Mouse (Mus musculus): ENCODE measurements around the gene Edil3. TPM values are rescaled to one million over a fixed set of nuclear protein-coding genes. Genes with fewer than 3 reads are reported as not detected.

Edil3 gene
- polyA plus RNA-seq (2016; fragmentation: Nextera tagmentation; extraction: Ambion mirVana), result 21.1 and 22.6 TPM in 2 replicates

DNA sequence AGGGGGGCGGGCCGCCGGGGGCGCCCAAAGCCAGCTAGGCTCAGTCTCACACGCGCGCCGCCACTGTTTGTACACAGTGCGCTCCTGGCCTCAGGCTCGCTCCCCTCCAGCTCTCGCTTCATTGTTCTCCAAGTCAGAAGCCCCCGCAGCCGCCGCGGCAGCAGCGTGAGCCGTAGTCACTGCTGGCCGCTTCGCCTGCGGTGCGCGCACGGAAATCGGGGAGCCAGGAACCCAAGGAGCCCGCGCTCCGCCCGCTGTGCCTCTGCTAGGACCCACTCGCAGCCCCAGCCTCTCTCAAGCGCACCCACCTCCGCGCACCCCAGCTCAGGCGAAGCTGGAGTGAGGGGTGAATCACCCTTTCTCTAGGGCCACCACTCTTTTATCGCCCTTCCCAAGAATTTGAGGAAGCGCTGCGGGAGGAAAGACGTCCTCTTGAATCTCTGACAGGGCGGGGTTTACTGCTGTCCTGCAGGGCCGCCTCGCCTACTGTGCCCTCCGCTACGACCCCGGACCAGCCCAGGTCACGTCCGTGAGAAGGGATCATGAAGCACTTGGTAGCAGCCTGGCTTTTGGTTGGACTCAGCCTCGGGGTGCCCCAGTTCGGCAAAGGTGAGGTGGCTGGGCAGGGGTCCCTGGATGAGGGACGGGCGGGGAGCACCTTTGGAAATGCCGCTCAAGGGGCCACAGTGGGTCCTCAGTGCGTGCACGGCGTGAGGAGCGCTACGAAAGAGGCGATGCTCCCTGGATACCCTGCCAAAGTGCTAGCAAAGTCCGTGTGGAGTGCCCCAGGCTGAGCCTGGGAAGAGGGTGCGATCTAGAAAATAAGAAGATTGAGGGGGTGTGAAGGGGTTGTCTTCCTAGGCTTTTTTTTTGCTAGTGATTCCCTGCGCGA is at the start of gene Edil3:
TSS of gene Edil3 (plus strand) at position 33 of the 892 bp plus-strand sequence.
- peak; percentile 75 for DNase-seq (ENCODE audit: low spot score)
- peaks cover 16% of the 10 kb centered on the region; the same call in 1 of the 2 replicates for H3K27me3 ChIP-seq (ENCODE audit: insufficient read depth, poor library complexity, severe bottlenecking)
- under 1% methylated on average over 57 of the region's 60 CpGs for WGBS
- no peaks in the 10 kb centered on the region for H3K9me3 ChIP-seq
- peak within 1 kb of the TSS; percentile 94 for H3K27ac ChIP-seq
- H3K4me3 ChIP-seq, result peak within 1 kb of the TSS; percentile 77
- no peaks in the 10 kb centered on the region for H3K36me3 ChIP-seq
- peaks cover 29% of the 10 kb centered on the region for H3K4me1 ChIP-seq (replicated peaks)

DNA sequence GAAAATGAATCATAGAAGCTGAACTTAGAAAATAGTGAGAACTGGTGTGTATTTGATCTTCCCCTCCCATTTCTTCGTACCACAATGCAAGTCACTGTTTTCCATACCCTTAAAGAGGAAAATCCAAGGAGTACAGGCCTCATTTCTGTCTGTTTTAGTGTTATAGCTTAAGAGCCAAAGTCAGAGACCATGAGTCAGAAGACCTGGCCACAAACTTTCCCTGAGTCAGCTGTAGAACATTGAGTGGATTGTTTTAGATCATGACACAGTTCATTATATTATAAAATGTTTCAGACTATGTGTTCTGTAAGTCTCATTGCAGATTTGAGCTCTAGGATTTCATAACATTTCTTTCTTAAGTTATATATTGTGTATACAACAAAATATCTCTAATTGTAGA is 22.1 kb upstream of the Edil3 start:
- Histone ChIP-seq H3K36me3 (no peaks in the 10 kb centered on the region), H3K27me3 (ENCODE audit: insufficient read depth, poor library complexity, severe bottlenecking) (no peaks in the 10 kb centered on the region), H3K4me3 (no peak overlapping the region), H3K9me3 (no peaks in the 10 kb centered on the region), H3K4me1 (replicated peaks) (no peaks in the 10 kb centered on the region), H3K27ac (no peak overlapping the region)
- DNase-seq (ENCODE audit: low spot score), result no peak
- WGBS, result 92% methylated on average over 1 of the region's 1 CpGs

DNA sequence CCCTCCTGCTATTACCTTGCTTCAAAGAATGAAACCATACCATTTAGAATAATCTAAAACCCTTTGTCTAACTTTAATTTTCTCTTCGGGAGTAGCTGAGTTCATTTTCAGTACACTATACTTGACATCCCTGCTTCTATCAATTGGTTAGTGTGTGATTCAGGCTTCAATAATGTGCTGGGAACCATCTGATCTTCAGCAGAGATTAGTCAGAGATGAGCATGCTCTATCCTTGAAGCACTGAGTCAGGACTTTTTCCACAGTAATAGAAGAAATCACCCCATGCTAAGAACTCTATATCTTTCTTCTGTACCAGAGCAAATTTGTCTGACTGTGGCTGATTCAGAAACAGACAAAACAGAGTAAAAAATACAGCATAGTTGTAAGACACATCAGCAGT is 20.3 kb upstream of the Edil3 start:
- H3K4me1 ChIP-seq (replicated peaks), result no peaks in the 10 kb centered on the region
- no peaks in the 10 kb centered on the region for H3K27me3 ChIP-seq (ENCODE audit: insufficient read depth, poor library complexity, severe bottlenecking)
- WGBS, result 95% methylated on average over 1 of the region's 1 CpGs
- H3K4me3 ChIP-seq, result no peak overlapping the region
- H3K27ac ChIP-seq, result no peak overlapping the region
- H3K9me3 ChIP-seq, result no peaks in the 10 kb centered on the region
- no peaks in the 10 kb centered on the region for H3K36me3 ChIP-seq
- no peak for DNase-seq (ENCODE audit: low spot score)

DNA sequence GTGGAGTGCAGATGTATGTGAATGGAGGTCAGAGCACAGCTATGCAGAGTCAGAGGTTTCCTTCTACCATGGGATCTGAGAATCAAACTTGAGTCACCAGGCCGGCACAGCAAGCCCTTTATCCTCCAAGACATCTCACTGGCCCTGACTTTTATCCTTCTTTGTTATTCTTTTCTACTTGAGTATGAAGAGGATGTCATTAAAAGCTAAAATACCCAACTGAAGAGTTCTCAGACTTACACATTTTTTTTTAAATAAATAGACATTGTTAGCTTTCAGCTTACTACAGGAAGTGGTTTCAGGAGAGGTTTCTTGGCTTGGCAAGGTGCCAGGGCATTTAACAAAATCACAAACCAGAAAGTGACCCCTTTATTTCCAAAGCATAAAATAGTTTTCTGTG is 15.4 kb upstream of the Edil3 start:
- H3K4me3 ChIP-seq, result no peak overlapping the region
- no peaks in the 10 kb centered on the region for H3K9me3 ChIP-seq
- H3K36me3 ChIP-seq, result no peaks in the 10 kb centered on the region
- no peaks in the 10 kb centered on the region for H3K4me1 ChIP-seq (replicated peaks)
- WGBS, result 74% methylated on average over 1 of the region's 1 CpGs
- H3K27me3 ChIP-seq (ENCODE audit: insufficient read depth, poor library complexity, severe bottlenecking), result no peaks in the 10 kb centered on the region
- H3K27ac ChIP-seq, result no peak overlapping the region
- DNase-seq (ENCODE audit: low spot score), result no peak

DNA sequence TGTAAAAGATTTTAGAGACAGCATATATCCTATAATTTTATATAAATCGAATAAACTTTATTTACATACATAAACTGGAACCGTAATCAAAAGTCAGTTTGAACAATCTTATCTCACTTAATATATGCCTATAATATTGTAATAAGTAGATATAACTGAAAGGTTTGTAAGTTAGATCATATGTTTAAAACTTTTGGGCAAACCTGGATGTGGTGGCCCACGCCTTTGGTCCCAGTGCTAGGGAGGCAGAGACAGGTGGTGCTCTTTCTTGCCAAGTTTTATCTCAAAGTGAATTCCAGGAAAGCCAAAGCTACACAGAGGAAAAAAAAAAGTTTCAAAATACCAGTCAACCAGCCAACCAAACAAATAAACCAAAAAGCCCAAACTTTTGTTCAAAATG is 15.0 kb upstream of the Edil3 start:
- DNase-seq (ENCODE audit: low spot score), result no peak
- no peaks in the 10 kb centered on the region for H3K9me3 ChIP-seq
- WGBS, result 92% methylated on average over 3 of the region's 3 CpGs

DNA sequence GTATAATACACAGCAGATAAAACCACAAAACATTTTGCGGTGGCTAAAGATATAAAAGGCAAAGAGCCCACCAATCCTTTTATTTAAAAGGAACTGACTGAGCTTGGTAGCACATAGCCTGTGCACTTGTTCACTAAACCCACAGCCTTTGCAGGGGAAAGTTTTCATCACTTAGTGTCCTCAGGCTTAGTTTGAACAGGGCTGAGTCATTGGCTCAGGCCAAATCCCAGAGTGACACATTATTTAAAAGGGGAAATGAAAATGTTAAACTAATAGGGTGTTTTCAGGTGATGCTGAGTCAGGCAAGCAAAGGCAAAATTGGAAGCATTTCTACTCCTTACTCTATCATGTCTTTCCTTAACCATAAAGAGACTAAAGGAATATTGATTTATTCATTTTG is 11.2 kb upstream of the Edil3 start:
- H3K4me1 ChIP-seq (replicated peaks), result no peaks in the 10 kb centered on the region
- no peak overlapping the region for H3K4me3 ChIP-seq
- 98% methylated on average over 1 of the region's 1 CpGs for WGBS
- H3K9me3 ChIP-seq, result no peaks in the 10 kb centered on the region
- no peaks in the 10 kb centered on the region for H3K27me3 ChIP-seq (ENCODE audit: insufficient read depth, poor library complexity, severe bottlenecking)
- no peak overlapping the region for H3K27ac ChIP-seq
- no peak for DNase-seq (ENCODE audit: low spot score)
- no peaks in the 10 kb centered on the region for H3K36me3 ChIP-seq

More for the DNA sequence above, 15.0 kb upstream of the Edil3 start:
- Histone ChIP-seq H3K4me1 (replicated peaks) (no peaks in the 10 kb centered on the region), H3K36me3 (no peaks in the 10 kb centered on the region), H3K27ac (no peak overlapping the region), H3K4me3 (no peak overlapping the region), H3K27me3 (ENCODE audit: insufficient read depth, poor library complexity, severe bottlenecking) (no peaks in the 10 kb centered on the region)

DNA sequence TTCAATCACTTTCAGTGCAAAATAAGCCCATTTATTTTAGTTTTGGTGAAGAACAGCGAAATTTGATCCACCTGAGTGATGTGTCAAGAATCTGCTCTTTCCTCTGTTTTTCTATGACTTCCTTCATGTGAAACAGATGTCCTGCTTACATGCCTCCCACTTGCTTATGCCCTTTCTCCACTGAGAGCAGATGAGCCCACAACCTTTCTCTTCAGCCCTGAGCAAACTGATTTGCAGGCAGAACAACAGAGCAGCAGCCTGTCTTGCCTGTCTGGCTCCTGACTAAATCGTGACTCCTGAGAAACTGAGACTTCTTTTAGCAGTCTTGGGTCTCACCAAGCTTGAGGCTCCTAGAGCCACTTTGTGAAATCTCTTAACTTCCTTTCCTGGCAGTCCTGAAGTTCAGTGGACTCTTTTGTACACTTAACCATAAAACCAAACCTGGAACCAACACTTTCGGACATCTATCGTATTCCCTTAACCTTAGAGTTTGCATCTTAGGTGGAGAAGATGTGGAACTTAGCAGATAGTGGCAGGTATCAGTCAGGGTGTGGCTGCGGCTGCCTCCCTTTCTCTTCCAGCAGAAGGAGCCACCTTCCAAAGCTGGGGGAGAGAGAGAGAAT is 475 bp upstream of the Edil3 start:
- Histone ChIP-seq H3K36me3 (no peaks in the 10 kb centered on the region), H3K9me3 (no peaks in the 10 kb centered on the region), H3K27me3 (ENCODE audit: insufficient read depth, poor library complexity, severe bottlenecking) (peaks cover 16% of the 10 kb centered on the region; the same call in 1 of the 2 replicates), H3K4me3 (peak overlapping the region; percentile 77), H3K27ac (peak overlapping the region; percentile 94), H3K4me1 (replicated peaks) (peaks cover 29% of the 10 kb centered on the region)
- 18% methylated on average over 5 of the region's 5 CpGs for WGBS
- DNase-seq (ENCODE audit: low spot score), result peak; percentile 26

DNA sequence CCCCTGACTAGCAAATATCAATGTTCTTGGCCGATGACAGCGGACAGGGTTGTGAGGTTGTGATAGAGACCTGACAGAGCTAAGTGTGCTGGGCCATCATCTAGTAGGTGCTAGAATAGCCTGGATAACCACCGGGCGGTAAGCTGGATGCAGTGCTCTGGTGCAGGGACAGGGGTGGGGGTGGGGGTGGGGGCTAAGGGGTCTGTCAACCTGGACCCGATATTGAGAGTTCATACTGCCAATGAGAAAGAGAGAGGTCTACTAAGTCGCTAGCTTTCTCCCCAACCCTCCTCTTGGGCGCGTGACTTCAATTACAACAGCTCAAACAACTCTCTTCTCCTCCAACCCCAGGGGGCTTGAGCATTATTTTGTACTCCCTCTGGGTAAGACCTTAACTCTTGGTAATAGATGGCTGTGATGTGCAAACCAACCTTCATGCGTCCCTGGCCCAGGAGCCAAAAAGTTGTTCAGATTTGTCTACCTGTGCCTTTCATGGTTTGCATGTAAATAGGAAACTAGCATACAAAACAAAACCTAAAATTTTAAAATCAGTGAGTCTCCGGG is 1.1 kb downstream of the Edil3 start:
- Histone ChIP-seq H3K27ac (peak overlapping the region; percentile 94), H3K4me3 (peak overlapping the region; percentile 77), H3K27me3 (ENCODE audit: insufficient read depth, poor library complexity, severe bottlenecking) (peaks cover 16% of the 10 kb centered on the region; the same call in 1 of the 2 replicates), H3K9me3 (no peaks in the 10 kb centered on the region), H3K36me3 (no peaks in the 10 kb centered on the region), H3K4me1 (replicated peaks) (peaks cover 29% of the 10 kb centered on the region)
- 1% methylated on average over 10 of the region's 10 CpGs for WGBS
- DNase-seq (ENCODE audit: low spot score), result peak; percentile 38

DNA sequence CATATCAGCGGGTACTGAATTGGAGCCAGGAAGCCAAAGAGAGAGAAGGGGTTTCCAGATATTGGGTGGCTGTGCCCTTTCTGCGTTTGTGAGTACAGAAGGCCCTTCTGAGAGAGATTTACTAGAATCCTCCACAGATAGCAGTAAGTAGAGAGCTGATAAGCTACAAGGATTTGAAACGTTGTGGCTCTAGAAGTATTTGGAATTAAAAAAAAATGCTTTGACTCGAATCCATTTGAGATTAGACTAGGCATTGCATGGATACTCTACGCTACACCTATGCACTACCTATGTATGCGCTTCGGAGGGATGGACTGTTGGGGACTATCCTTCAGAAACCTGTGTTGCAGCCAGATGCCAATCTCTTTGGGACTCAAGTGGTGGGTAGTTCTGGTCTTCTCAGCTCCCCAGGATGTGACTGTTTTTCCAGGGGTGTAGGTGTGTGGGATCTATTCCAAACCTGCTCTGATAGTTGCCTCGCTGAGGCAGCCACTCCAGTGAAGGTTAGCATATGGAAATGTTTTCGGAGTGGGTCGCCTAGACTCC is 1.8 kb downstream of the Edil3 start:
- peak; percentile 23 for DNase-seq (ENCODE audit: low spot score)
- peak overlapping the region; percentile 87; the same call in 1 of the 2 replicates for H3K27ac ChIP-seq
- WGBS, result 9% methylated on average over 10 of the region's 10 CpGs

DNA sequence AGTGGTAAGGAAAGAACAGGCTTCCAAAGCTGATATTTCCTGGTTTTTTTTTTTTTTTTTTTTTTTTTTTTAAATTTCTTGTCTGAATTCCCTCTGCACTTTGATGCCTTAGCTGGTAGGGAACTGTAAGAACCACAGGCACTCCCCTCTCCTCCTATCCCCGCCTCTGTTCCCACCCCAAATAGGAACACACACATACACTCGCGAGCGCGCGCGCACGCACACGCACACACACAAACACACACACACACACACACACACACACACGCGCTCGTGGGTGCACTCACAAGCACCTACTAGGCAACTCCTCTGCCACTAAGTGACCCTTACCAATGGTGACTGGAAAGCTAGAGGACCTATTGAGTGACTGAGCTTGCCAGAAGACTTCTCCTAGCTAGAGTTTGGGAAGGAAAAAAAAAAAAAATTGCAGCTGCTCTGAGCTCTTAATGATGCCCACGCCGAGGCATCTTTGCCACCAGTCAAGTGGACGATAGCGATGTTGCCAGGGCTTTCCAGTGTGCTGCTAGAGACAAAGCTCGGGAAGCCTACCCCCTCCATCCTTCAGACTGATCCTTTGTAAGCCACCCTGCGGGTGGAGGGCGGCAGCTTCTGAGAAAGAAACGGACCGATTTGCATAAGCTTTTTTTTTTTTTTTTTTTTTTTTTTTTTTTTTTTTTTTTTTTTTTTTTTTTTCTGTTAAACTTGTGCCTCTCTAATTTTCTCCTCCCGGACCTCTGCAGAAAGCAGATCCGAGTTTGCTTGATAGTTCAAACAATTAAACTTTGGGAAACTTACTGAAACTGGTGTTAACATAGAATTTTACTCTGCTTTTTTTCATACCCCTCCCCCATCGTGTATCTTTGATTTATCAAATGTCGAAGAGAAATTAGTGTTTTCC is 2.5 kb downstream of the Edil3 start:
- peak; percentile 79 for DNase-seq (ENCODE audit: low spot score)
- Histone ChIP-seq H3K27me3 (ENCODE audit: insufficient read depth, poor library complexity, severe bottlenecking) (peaks cover 16% of the 10 kb centered on the region; the same call in 1 of the 2 replicates), H3K4me3 (peak overlapping the region; percentile 77), H3K36me3 (no peaks in the 10 kb centered on the region), H3K4me1 (replicated peaks) (peaks cover 29% of the 10 kb centered on the region), H3K27ac (peak overlapping the region; percentile 87), H3K9me3 (no peaks in the 10 kb centered on the region)
- under 1% methylated on average over 25 of the region's 25 CpGs for WGBS

More for the DNA sequence above, 1.8 kb downstream of the Edil3 start:
- Histone ChIP-seq H3K4me3 (peak overlapping the region; percentile 77), H3K36me3 (no peaks in the 10 kb centered on the region), H3K27me3 (ENCODE audit: insufficient read depth, poor library complexity, severe bottlenecking) (peaks cover 16% of the 10 kb centered on the region; the same call in 1 of the 2 replicates), H3K9me3 (no peaks in the 10 kb centered on the region), H3K4me1 (replicated peaks) (peaks cover 29% of the 10 kb centered on the region)

DNA sequence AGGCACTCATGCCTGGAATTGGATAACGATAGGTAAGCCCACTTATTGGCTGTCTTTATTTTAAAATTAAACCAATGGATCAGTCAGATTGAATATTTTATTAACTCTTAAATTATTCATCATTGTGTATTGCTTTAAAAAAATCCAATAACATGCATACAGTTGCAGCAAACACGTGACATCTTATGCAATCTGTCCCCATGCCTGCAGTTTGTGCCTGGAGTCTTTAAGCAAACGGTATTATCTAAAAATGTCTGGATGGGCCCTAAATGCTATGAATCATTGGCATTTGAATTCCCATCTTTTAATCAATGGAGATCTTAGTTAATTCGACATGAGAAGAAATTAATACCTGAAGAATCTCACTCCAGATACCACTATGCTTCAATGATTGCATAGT is 3.2 kb downstream of the Edil3 start:
- Histone ChIP-seq H3K36me3 (no peaks in the 10 kb centered on the region), H3K27me3 (ENCODE audit: insufficient read depth, poor library complexity, severe bottlenecking) (peaks cover 16% of the 10 kb centered on the region; the same call in 1 of the 2 replicates), H3K9me3 (no peaks in the 10 kb centered on the region), H3K27ac (peak overlapping the region; percentile 87), H3K4me1 (replicated peaks) (peaks cover 29% of the 10 kb centered on the region), H3K4me3 (peak overlapping the region; percentile 77)
- no peak for DNase-seq (ENCODE audit: low spot score)
- 23% methylated on average over 4 of the region's 4 CpGs for WGBS

DNA sequence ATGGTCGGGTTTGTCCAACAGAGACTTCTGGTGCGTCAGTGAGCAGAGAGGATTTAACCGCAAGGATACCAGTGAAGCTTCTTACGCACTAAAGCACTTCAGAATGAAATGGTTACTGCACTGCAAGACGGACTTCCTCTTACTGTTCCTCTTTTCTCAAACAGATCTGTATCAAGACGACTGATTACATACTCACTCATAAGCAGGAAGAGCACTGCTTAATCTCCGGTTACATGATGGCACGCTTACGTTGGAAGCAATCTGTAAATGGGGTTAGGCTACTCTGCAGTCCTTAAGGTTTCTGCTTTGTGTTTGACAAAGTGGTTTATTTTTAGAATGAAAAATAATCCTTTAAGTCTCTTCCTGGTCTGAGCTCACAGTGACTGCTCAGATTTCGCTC is 7.1 kb downstream of the Edil3 start:
- no peaks in the 10 kb centered on the region for H3K9me3 ChIP-seq
- no peaks in the 10 kb centered on the region for H3K27me3 ChIP-seq (ENCODE audit: insufficient read depth, poor library complexity, severe bottlenecking)
- no peak overlapping the region for H3K27ac ChIP-seq
- no peak for DNase-seq (ENCODE audit: low spot score)
- no peak overlapping the region for H3K4me3 ChIP-seq
- 75% methylated on average over 10 of the region's 10 CpGs for WGBS
- H3K36me3 ChIP-seq, result no peaks in the 10 kb centered on the region
- 0 out of 2 replicates have a peak, but pooled peaks cover 3% of the 10 kb centered on the region for H3K4me1 ChIP-seq (replicated peaks)

All from hindbrain, embryonic 10.5 days (tissue).